Mouse (Mus musculus) CD4-positive helper T cell, adult 2 months (primary cell): ENCODE data around the gene Aff3.

Experiments used
- DNase-seq: peaks from one replicate; pipeline ENCODE4 v3.0.0-alpha.2; 2012; ENCODE audit warnings: low read depth, missing footprints, low spot score

Aff3 gene

GRCm38 (mm10) chr1:38392928-38393327 lies 271.8 kb downstream of the Aff3 start:
- peak; percentile 46 for DNase-seq

- DNase-seq, result no peak
Observed at GRCm38 (mm10) chr1:38390886-38391249, 273.9 kb downstream of the Aff3 start.

GRCm38 (mm10) chr1:38390235-38390885 lies 274.4 kb downstream of the Aff3 start:
- no peak for DNase-seq

GRCm38 (mm10) chr1:38389576-38389975 lies 275.2 kb downstream of the Aff3 start:
- DNase-seq, result no peak

GRCm38 (mm10) chr1:38388466-38388865 lies 276.3 kb downstream of the Aff3 start:
- DNase-seq, result no peak

- no peak for DNase-seq
Observed at GRCm38 (mm10) chr1:38387438-38387837, 277.3 kb downstream of the Aff3 start.

- no peak for DNase-seq
Observed at GRCm38 (mm10) chr1:38384457-38385121, 280.2 kb downstream of the Aff3 start.

GRCm38 (mm10) chr1:38384010-38384409 lies 280.7 kb downstream of the Aff3 start:
- DNase-seq, result no peak

GRCm38 (mm10) chr1:38382683-38383082 lies 282.1 kb downstream of the Aff3 start:
- no peak for DNase-seq

- DNase-seq, result no peak
Observed at GRCm38 (mm10) chr1:38377930-38378329, 286.8 kb downstream of the Aff3 start.

- DNase-seq, result no peak
Observed at GRCm38 (mm10) chr1:38369166-38369565, 295.6 kb downstream of the Aff3 start.

GRCm38 (mm10) chr1:38368081-38368689 lies 296.6 kb downstream of the Aff3 start:
- DNase-seq, result no peak

- no peak for DNase-seq
Observed at GRCm38 (mm10) chr1:38367404-38368080, 297.2 kb downstream of the Aff3 start.

- no peak for DNase-seq
Observed at GRCm38 (mm10) chr1:38363856-38364255, 300.9 kb downstream of the Aff3 start.

- no peak for DNase-seq
Observed at GRCm38 (mm10) chr1:38362275-38362674, 302.5 kb downstream of the Aff3 start.

- peak; percentile 13 for DNase-seq
Observed at GRCm38 (mm10) chr1:38358797-38359349, 305.9 kb downstream of the Aff3 start.

GRCm38 (mm10) chr1:38357933-38358796 lies 306.6 kb downstream of the Aff3 start:
- DNase-seq, result no peak

- no peak for DNase-seq
Observed at GRCm38 (mm10) chr1:38354585-38354984, 310.2 kb downstream of the Aff3 start.

GRCm38 (mm10) chr1:38347346-38347745 lies 317.4 kb downstream of the Aff3 start:
- DNase-seq, result no peak

GRCm38 (mm10) chr1:38334206-38334605 lies 330.5 kb downstream of the Aff3 start:
- DNase-seq, result no peak

GRCm38 (mm10) chr1:38332919-38333318 lies 331.8 kb downstream of the Aff3 start:
- DNase-seq, result no peak
